Mouse (Mus musculus) CH12.LX (cell line): ENCODE data around the gene Capn3. TPM values are rescaled to one million over a fixed set of nuclear protein-coding genes. Genes with fewer than 3 reads are reported as not detected.

Experiments
- DNase-seq: peaks from one replicate; pipeline ENCODE4 v3.0.0-alpha.2; 2013; ENCODE audit errors: extremely low read depth
- H3K27ac ChIP-seq: 2 replicates; pipeline ENCODE4 v1.5.1; 2012; ENCODE audit warnings: low read depth, mild to moderate bottlenecking, control low read depth, moderate library complexity; ENCODE audit not compliant: insufficient read depth
- H3K27me3 ChIP-seq: replicated peaks from 2 replicates; pipeline ENCODE3; 2012; ENCODE audit warnings: inconsistent platforms
- H3K36me3 ChIP-seq, 2 experiments: replicated peaks in 1 of 2; 2 replicates each; pipeline versions ENCODE3 to v1.6.1; 2012; ENCODE audit warnings: inconsistent platforms in 1 of 2, low read length in 1 of 2, mild to moderate bottlenecking in 1 of 2, mixed read lengths in 1 of 2, moderate library complexity in 1 of 2; ENCODE audit not compliant: control insufficient read depth in 1 of 2, insufficient read depth in 1 of 2
- H3K4me1 ChIP-seq, 2 experiments: 2 replicates each; pipeline ENCODE4 v1.6.1; 2012; ENCODE audit warnings: inconsistent platforms in 1 of 2, moderate library complexity in 1 of 2; ENCODE audit not compliant: insufficient read depth in 2 of 2, control insufficient read depth in 1 of 2
- H3K4me2 ChIP-seq: 2 replicates; pipeline ENCODE4 v1.6.1; 2012; ENCODE audit warnings: low read depth, mild to moderate bottlenecking, control low read depth; ENCODE audit not compliant: poor library complexity, insufficient read depth, severe bottlenecking
- H3K4me3 ChIP-seq, 3 experiments: fragments of 150-350 bp in 1 of 3; sonication (generic) in 1 of 3; replicated peaks in 1 of 3; 2 replicates each; pipeline versions ENCODE3 to v1.5.1; 2011 to 2012; ENCODE audit warnings: low read depth in 2 of 3, low read length in 2 of 3, mild to moderate bottlenecking in 2 of 3, moderate library complexity in 2 of 3, control low read depth in 1 of 3, improper control_type of control experiment in 1 of 3, inconsistent platforms in 1 of 3, mixed read lengths in 1 of 3; ENCODE audit not compliant: poor library complexity in 1 of 3
- H3K79me2 ChIP-seq: replicated peaks from 2 replicates; pipeline ENCODE4 v1.6.1; 2012; ENCODE audit warnings: mild to moderate bottlenecking, moderate library complexity; ENCODE audit not compliant: control insufficient read depth, poor library complexity, insufficient read depth, severe bottlenecking; ENCODE audit errors: extremely low read depth
- H3K9ac ChIP-seq: 2 replicates; pipeline ENCODE4 v1.6.1; 2012; ENCODE audit warnings: low read depth, mild to moderate bottlenecking, control low read depth, moderate library complexity; ENCODE audit not compliant: insufficient read depth
- H3K9me3 ChIP-seq: replicated peaks from 2 replicates; pipeline ENCODE3; 2012; ENCODE audit warnings: low read length, inconsistent platforms, mixed read lengths
- BHLHE40 ChIP-seq: IDR thresholded peaks from 2 replicates; pipeline ENCODE4 v1.6.1; 2011; ENCODE audit warnings: mild to moderate bottlenecking, low read depth, low read length, improper control_type of control experiment
- CHD1 ChIP-seq: IDR thresholded peaks from 2 replicates; pipeline ENCODE4 v1.6.1; 2012; ENCODE audit warnings: low read depth, low read length, improper control_type of control experiment, inconsistent platforms
- CHD2 ChIP-seq: IDR thresholded peaks from 2 replicates; pipeline ENCODE4 v1.6.1; 2011; ENCODE audit warnings: low read length, improper control_type of control experiment
- CTCF ChIP-seq, 2 experiments: IDR thresholded peaks in 1 of 2; conservative IDR thresholded peaks in 1 of 2; 2 replicates each; pipeline ENCODE4 v1.5.1; 2011 to 2012; ENCODE audit warnings: low read depth in 2 of 2, low read length in 2 of 2, improper control_type of control experiment in 1 of 2, inconsistent platforms in 1 of 2, mild to moderate bottlenecking in 1 of 2, moderate library complexity in 1 of 2
- E2F4 ChIP-seq: IDR thresholded peaks from 2 replicates; pipeline ENCODE4 v1.6.1; 2011; ENCODE audit warnings: low read depth, low read length, improper control_type of control experiment; ENCODE audit not compliant: insufficient replicate concordance
- ELF1 ChIP-seq: IDR thresholded peaks from 2 replicates; pipeline ENCODE4 v1.6.1; 2014; ENCODE audit warnings: low read depth, mild to moderate bottlenecking, inconsistent platforms, low read length, improper control_type of control experiment
- EP300 ChIP-seq: IDR thresholded peaks from 2 replicates; pipeline ENCODE4 v1.6.1; 2011; ENCODE audit warnings: low read length, improper control_type of control experiment
- ETS1 ChIP-seq: conservative IDR thresholded peaks from 2 replicates; pipeline ENCODE4 v1.6.1; 2012; ENCODE audit warnings: low read depth, mild to moderate bottlenecking, inconsistent platforms, low read length, improper control_type of control experiment, moderate library complexity
- HCFC1 ChIP-seq: IDR thresholded peaks from 2 replicates; pipeline ENCODE4 v1.6.1; 2012; ENCODE audit warnings: low read depth, mild to moderate bottlenecking, inconsistent platforms, low read length, improper control_type of control experiment
- IRF4 ChIP-seq: IDR thresholded peaks from 2 replicates; pipeline ENCODE4 v1.6.1; 2014; ENCODE audit warnings: low read depth, mild to moderate bottlenecking, inconsistent platforms, low read length, improper control_type of control experiment
- JUN ChIP-seq: IDR thresholded peaks from 2 replicates; pipeline ENCODE4 v1.6.1; 2011; ENCODE audit warnings: low read depth, mild to moderate bottlenecking, low read length, improper control_type of control experiment, moderate library complexity; ENCODE audit not compliant: insufficient read depth
- JUND ChIP-seq: conservative IDR thresholded peaks from 2 replicates; pipeline ENCODE4 v1.6.1; 2011; ENCODE audit warnings: low read depth, low read length, improper control_type of control experiment
- KAT2A ChIP-seq: IDR thresholded peaks from 2 replicates; pipeline ENCODE4 v1.6.1; 2012; ENCODE audit warnings: low read length, improper control_type of control experiment, inconsistent platforms; ENCODE audit not compliant: insufficient replicate concordance
- MEF2A ChIP-seq: IDR thresholded peaks from 2 replicates; pipeline ENCODE4 v1.6.1; 2014; ENCODE audit warnings: low read depth, mild to moderate bottlenecking, inconsistent platforms, low read length, improper control_type of control experiment, borderline replicate concordance
- MYC ChIP-seq: IDR thresholded peaks from 2 replicates; pipeline ENCODE4 v1.6.1; 2011; ENCODE audit warnings: low read depth, mild to moderate bottlenecking, improper control_type of control experiment, low read length
- NRF1 ChIP-seq: IDR thresholded peaks from 2 replicates; pipeline ENCODE4 v1.6.1; 2014; ENCODE audit warnings: low read depth, mild to moderate bottlenecking, inconsistent platforms, low read length, improper control_type of control experiment, moderate library complexity
- PAX5 ChIP-seq: IDR thresholded peaks from 2 replicates; pipeline ENCODE4 v1.6.1; 2012; ENCODE audit warnings: low read length, inconsistent platforms, mixed read lengths
- POLR2AphosphoS2 ChIP-seq: IDR thresholded peaks from 2 replicates; pipeline ENCODE4 v1.6.1; 2011; ENCODE audit warnings: low read depth, low read length, improper control_type of control experiment
- RAD21 ChIP-seq: IDR thresholded peaks from 2 replicates; pipeline ENCODE4 v1.6.1; 2011; ENCODE audit warnings: low read depth, mild to moderate bottlenecking, low read length, improper control_type of control experiment, moderate library complexity
- RCOR1 ChIP-seq: conservative IDR thresholded peaks from 2 replicates; pipeline ENCODE4 v1.6.1; 2012; ENCODE audit warnings: low read depth, mild to moderate bottlenecking, inconsistent platforms, low read length, improper control_type of control experiment
- UBTF ChIP-seq: IDR thresholded peaks from 2 replicates; pipeline ENCODE4 v1.6.1; 2012; ENCODE audit warnings: low read depth, mild to moderate bottlenecking, inconsistent platforms, low read length, improper control_type of control experiment, moderate library complexity
- USF2 ChIP-seq: conservative IDR thresholded peaks from 2 replicates; pipeline ENCODE4 v1.6.1; 2011; ENCODE audit warnings: low read depth, low read length, improper control_type of control experiment
- ZKSCAN1 ChIP-seq: IDR thresholded peaks from 2 replicates; pipeline ENCODE4 v1.6.1; 2012; ENCODE audit warnings: low read depth, inconsistent platforms, low read length, improper control_type of control experiment, borderline replicate concordance
- ZNF384 ChIP-seq: IDR thresholded peaks from 2 replicates; pipeline ENCODE4 v1.6.1; 2012; ENCODE audit warnings: low read depth, low read length, improper control_type of control experiment, inconsistent platforms
- dilution Hi-C: fragments of 300-500 bp; cut with MboI; formaldehyde crosslinking; loops from 2 replicates; pipeline ENCODE4 v1.14.3; 2020; ENCODE audit warnings: low sequenced_read_pairs; ENCODE audit not compliant: extremely low pct_unique_long_range_greater_than_20kb, extremely low pct_ligation_motif_present
- in situ Hi-C: fragments of 300-500 bp; cut with MboI; formaldehyde crosslinking; loops from 3 replicates; pipeline ENCODE4 v1.14.3; 2019; ENCODE audit warnings: low sequenced_read_pairs, low pct_ligation_motif_present, low pct_unique_long_range_greater_than_20kb, mixed read lengths
- polyA plus RNA-seq: library from polyadenylated mRNA; unstranded; fragments of >175 nt; gene quantifications from 2 replicates; pipeline ENCODE4 v1.2.1, GENCODE M21; 2012; ENCODE audit warnings: low read depth; ENCODE audit not compliant: insufficient read length
- total RNA-seq, 2 experiments: library from RNA; depleted of rRNA; stranded (reverse); fragments of 300-350 nt in 1 of 2; fragments of >200 nt in 1 of 2; gene quantifications; 2 replicates each; pipeline ENCODE4 v1.2.3; 2012 to 2014

Capn3 gene
- total and polyA plus RNA-seq, 3 experiments, result 3.2 to 7.4 (median 7.2) TPM

- peak; percentile 33 for TF ChIP-seq ETS1
- no peak for TF ChIP-seq CTCF (conservative IDR thresholded peaks at IDR 0.05 in 1 of 2, IDR thresholded peaks at IDR 0.05 in 1 of 2; ENCODE audit: low read depth in 2 of 2, low read length in 2 of 2)
- no peak for TF ChIP-seq RCOR1
- TF ChIP-seq RAD21, result no peak
- TF ChIP-seq KAT2A, result no peak
- TF ChIP-seq UBTF, result no peak
- TF ChIP-seq ZNF384, result 0 out of 2 replicates have a peak, but pooled peaks have one; percentile 38
- TF ChIP-seq NRF1, result no peak
- TF ChIP-seq IRF4, result 0 out of 2 replicates have a peak, but pooled peaks have one; percentile 23
- peak; percentile 62; the same call in 1 of the 2 replicates for TF ChIP-seq CHD1
- no peak; the same call in 1 of the 2 replicates for TF ChIP-seq ELF1
- TF ChIP-seq PAX5, result no peak
These were observed 26.9 kb downstream of the Capn3 start (continued) for GRCm38 (mm10) chr2:120482506-120483389.

- dilution Hi-C loops, result no loop called here
- H3K36me3 ChIP-seq, result peaks cover 0 to 18% of the 10 kb centered on the region in 2 experiments
- DNase-seq, result no peak
- H3K4me2 ChIP-seq, result no peak overlapping the region
- H3K4me3 ChIP-seq, result no peak overlapping the region
- no peak overlapping the region for H3K9ac ChIP-seq
- H3K79me2 ChIP-seq, result no peaks in the 10 kb centered on the region
- H3K9me3 ChIP-seq, result no peaks in the 10 kb centered on the region
- TF ChIP-seq CHD1 (no peak), ELF1 (no peak), JUN (no peak), RAD21 (no peak), EP300 (no peak), BHLHE40 (no peak), ZKSCAN1 (no peak), USF2 (no peak)
- in situ Hi-C loops, result loop anchor here (5.0 to 10.0 kb wide), 2 partner anchors 128 to 181 kb away; no protein-coding TSS in a partner anchor
- no peak overlapping the region for H3K27ac ChIP-seq
- H3K4me1 ChIP-seq, result peaks cover 21 to 33% of the 10 kb centered on the region in 2 experiments
- H3K27me3 ChIP-seq, result no peaks in the 10 kb centered on the region
These were observed 28.4 kb downstream of the Capn3 start for GRCm38 (mm10) chr2:120484241-120484640.

GRCm38 (mm10) chr2:120493254-120493653 is 37.4 kb downstream of the Capn3 start:
- dilution Hi-C loops, result no loop called here
- H3K4me3 ChIP-seq, result no peak overlapping the region
- no peak for DNase-seq
- H3K36me3 ChIP-seq, result peaks cover 0 to 34% of the 10 kb centered on the region in 2 experiments
- H3K27me3 ChIP-seq, result no peaks in the 10 kb centered on the region
- H3K4me1 ChIP-seq, result peaks cover 2 to 5% of the 10 kb centered on the region in 2 experiments; a peak in 1 of 4 replicates
- H3K9me3 ChIP-seq, result no peaks in the 10 kb centered on the region
- no peak overlapping the region for H3K9ac ChIP-seq
- no peaks in the 10 kb centered on the region for H3K79me2 ChIP-seq
- TF ChIP-seq JUND, result no peak
- no peak for TF ChIP-seq CHD2
- TF ChIP-seq MEF2A, result no peak
- TF ChIP-seq E2F4, result no peak
- no peak for TF ChIP-seq JUN
- no peak for TF ChIP-seq POLR2AphosphoS2
- no peak for TF ChIP-seq MYC
- no peak for TF ChIP-seq CHD1
- TF ChIP-seq PAX5, result no peak
- TF ChIP-seq KAT2A, result no peak
- TF ChIP-seq RAD21, result no peak
- TF ChIP-seq BHLHE40, result no peak
- no peak for TF ChIP-seq HCFC1
- no peak overlapping the region for H3K4me2 ChIP-seq
- H3K27ac ChIP-seq, result no peak overlapping the region
- in situ Hi-C loops, result no loop called here
